Mouse (Mus musculus) cerebellum, adult 8-10 months (tissue): ENCODE measurements around the gene Dffa.
"Not testable (repeated sequence)": the region's sequence is repeated elsewhere in the genome, so short reads cannot be mapped to it uniquely, and the experiment has no call there.

Experiments
- DNase-seq: peaks from one replicate; pipeline ENCODE4 v3.0.0; 2022

Dffa gene

DNA sequence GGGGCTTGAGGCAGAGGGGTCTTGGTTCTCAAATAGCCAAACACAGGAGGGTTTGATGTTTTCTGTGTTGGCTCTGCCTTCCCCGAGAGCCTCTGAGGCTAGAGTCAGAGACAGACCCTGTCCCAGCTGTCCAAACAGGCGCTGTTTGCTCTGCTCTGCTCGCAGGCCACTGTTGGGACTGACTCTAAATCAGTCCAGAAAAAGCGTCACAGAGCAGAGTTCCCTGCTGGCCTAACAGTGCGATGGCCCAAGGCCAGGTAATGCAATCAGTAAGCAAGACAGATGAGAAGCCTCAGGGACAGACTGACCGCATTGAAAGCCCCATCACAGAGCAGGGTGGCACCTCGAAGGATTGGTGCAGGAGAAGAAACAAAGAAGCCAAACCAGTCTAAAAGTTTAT is 45.7 kb downstream of the Dffa start:
- no peak for DNase-seq

GRCm38 (mm10) chr4:149150256-149150655 is 46.3 kb downstream of the Dffa start:
- DNase-seq, result no peak

DNA sequence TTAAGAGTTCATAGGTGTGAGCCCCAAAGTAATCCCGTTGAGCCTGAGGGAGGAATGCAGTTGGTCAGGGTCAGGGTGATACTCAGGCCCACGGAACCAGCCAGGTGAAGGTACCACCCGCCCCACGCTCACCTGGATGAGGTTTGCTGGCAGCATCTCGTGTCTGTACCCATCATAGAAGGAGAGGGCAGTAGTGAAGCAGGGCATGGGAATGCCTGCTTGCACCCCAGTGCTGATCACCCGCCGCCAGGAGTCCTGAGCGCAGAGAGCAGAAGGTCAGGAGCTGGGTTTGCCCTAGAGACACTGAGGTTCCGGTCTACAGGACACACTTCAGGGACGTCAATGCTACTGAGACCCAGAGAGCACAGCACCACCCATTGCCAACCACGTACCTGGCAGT is 46.8 kb downstream of the Dffa start:
- DNase-seq, result no peak

GRCm38 (mm10) chr4:149154859-149155258 is 50.9 kb downstream of the Dffa start:
- DNase-seq, result no peak

GRCm38 (mm10) chr4:149155711-149156110 is 51.8 kb downstream of the Dffa start:
- DNase-seq, result no peak

- DNase-seq, result no peak
These were observed 53.5 kb downstream of the Dffa start for GRCm38 (mm10) chr4:149157415-149157973.

DNA sequence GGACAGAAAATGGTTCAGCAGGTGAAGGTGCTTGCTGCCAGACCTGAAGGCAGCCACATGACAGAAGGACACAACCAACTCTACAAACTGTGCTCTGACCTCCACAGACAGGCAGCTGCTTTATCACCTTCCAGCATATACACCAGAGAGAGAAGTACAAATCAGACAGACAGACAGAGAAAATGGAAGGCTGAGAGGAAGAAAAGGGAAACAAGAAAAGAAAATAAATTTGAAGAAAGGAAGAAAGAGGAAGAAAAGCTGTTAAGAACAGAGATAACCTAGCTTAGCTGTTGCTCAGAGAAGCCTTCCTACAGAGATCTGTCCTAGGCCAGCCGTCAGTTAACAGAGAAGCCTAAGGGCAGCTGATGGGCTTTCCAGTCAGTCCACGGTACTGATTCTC is 55.3 kb downstream of the Dffa start:
- DNase-seq, result no peak

DNA sequence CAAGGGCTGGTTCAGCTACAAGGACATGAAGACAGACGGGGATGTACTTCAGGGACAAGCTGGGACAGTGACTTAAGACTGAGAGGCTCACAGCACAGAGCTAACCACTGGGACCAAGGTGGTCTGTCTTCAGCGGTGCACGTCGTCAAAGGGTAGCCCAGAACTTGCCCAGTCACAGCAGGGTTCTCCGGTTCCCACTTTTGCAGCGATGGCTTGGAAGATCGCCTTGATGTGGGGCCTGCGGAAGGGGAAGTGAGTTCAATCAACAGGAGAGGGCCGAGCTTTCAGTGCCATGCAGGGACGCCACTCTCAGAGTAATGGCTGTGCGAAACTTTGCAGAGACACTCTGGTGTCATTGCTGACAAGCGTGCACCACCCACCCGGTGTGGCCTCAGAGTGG is 55.9 kb downstream of the Dffa start:
- DNase-seq, result no peak

DNA sequence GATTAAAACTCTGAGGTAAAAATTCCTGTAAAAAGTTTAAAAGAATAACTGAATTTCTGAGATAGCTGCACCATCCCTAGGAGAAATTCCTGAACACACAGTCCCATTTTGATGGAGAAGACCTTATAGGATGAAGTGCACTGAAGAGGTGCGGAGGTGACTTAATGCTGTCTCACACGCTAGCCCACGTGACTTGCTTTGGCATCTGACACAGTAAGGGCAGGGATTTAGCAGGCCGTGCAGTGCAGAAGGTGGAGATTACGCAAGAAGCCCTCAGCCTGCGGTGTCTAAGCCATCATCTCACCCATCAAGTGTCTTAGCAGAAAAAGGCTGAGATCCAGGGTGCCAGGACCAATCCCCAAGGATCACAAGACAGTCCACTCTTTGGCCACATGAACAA is 57.2 kb downstream of the Dffa start:
- no peak for DNase-seq

- DNase-seq, result no peak
These were observed 59.2 kb downstream of the Dffa start for GRCm38 (mm10) chr4:149163196-149163595.

- DNase-seq, result no peak
These were observed 60.2 kb downstream of the Dffa start for GRCm38 (mm10) chr4:149164150-149164549.

DNA sequence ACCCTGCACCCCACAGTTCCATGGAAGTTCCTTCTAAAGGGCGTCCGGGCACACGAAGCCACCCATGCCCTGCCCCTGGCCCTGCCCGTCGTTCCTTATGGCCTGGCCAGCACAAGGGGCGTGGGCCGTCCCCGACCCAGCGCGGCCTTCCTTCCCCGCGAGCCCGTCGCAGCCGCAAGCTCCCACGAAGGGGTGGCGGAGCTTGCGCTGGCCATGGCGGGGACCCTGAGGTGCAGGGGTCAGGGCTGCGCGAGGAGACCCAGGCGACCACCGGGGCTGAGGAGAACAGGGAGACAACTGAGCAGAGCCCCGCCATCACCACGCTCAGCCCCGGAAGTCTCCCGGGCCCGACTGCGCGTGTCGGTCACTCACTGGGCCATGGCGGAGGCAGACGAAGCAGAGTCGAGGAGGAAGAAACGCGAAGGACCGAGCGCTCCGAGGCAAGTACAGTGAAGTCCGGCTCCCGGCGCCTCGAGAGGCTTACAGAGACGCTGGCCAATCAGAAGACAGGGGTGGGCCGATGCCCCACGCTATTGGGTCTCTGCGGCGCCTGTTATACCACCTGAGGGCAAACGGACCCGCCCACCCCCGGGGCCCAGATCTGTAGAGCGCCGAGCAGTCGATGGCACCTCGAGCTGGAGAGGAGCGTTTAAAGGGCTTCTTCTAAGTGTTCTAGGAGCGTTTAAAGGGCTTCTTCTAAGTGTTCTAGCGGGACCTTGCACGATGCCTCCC is 62.4 kb downstream of the Dffa start, which contains the start of gene Pgd:
Gene Pgd, minus strand, starts transcription at position 557 of the 732 bp plus-strand sequence.
- peak; percentile 95 for DNase-seq

- DNase-seq, result no peak
These were observed 63.1 kb downstream of the Dffa start for GRCm38 (mm10) chr4:149166957-149167611.

DNA sequence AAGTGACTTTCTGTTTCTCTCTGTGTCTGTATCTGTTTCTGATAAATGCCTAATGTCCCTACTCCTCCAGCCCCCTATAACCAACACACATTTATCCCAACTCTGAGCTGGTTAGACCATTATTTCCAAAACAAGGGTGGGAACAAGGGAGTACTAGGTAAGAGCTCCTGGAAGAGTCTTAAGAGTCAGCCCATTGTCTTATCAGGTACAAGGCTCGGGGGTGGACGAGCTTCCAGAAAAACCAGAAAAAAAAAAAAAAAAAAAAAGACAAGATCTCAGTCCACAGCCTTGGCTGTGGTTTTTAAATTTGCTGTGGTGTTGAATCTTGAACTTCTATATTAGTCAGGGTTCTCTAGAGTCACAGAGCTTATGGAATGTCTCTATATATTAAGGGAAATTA is 64.1 kb downstream of the Dffa start:
- no peak for DNase-seq

- DNase-seq, result not testable (repeated sequence)
These were observed 66.0 kb downstream of the Dffa start for GRCm38 (mm10) chr4:149169926-149170325.
